Mouse (Mus musculus) liver, adult (tissue): ENCODE data around the gene Gm4303.
"Not testable (repeated sequence)": the region's sequence is repeated elsewhere in the genome, so short reads cannot be mapped to it uniquely, and the experiment has no call there.

Source experiments
- GATA4 ChIP-seq: IDR thresholded peaks from 2 replicates; pipeline ENCODE4 v1.6.1; 2014; ENCODE audit warnings: mild to moderate bottlenecking, low read length; ENCODE audit not compliant: insufficient replicate concordance

Gene Gm4303

DNA sequence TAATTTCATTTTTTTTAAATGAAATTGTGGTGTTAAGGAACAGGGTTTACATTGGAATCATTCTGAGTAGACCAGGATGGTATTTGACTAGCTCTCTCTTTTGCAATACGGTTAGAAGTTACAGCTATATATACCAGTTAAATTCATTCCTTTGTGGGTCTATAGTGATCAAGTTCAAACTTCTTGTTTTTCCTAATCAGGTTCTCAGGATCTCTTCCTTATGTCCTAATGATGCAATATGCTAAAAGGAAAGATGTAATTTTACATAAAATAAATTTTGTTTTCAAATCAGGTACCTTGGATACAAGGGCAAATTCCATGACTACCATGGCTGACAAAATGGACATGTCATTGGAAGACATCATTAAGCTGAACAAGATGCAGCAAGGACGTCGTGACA lies at the start of gene Gm4303:
Gene Gm4303, plus strand, starts transcription at position 301 of the 400 bp plus-strand sequence.
- TF ChIP-seq GATA4 = not testable (repeated sequence)

DNA sequence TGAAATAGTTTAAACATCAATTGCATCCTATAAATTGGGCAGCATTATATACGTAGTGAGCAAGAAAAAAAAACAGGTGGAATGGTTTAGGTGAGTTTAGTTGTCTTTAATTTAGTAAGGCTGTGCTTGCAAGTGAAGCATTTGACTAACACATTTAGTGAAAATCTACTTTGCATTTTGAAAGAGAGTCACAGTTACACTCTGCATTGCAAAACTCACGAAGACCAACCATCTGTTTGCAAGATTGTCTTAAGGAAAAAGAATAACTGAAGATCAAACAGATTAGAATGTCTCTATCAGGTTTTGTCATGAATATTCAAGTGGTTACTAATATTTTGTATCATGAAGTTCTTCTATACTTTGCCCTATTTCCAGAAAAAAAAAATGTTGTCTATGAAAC lies 49.7 kb upstream of the Gm4303 start:
- TF ChIP-seq GATA4 = no peak

DNA sequence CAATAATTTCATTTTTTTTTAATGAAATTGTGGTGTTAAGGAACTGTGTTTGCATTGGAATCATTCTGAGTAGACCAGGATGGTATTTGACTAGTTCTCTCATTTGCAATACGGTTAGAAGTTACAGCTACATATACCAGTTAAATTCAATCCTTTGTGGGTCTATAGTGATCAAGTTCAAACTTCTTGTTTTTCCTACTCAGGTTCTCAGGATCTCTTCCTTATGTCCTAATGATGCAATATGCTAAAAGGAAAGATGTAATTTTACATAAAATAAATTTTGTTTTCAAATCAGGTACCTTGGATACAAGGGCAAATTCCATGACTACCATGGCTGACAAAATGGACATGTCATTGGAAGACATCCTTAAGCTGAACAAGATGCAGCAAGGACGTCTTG lies 10.4 kb upstream of the Gm4303 start, which contains the start of gene Gm4301:
Gene Gm4301, plus strand, starts transcription at position 301 of the 400 bp plus-strand sequence.
- TF ChIP-seq GATA4 = not testable (repeated sequence)

GRCm38 (mm10) chr10:100340536-100340935 lies 5.2 kb upstream of the Gm4303 start, which contains the start of gene Gm4302:
TSS of gene Gm4302 (plus strand) at chr10:100340836.
- not testable (repeated sequence) for TF ChIP-seq GATA4

DNA sequence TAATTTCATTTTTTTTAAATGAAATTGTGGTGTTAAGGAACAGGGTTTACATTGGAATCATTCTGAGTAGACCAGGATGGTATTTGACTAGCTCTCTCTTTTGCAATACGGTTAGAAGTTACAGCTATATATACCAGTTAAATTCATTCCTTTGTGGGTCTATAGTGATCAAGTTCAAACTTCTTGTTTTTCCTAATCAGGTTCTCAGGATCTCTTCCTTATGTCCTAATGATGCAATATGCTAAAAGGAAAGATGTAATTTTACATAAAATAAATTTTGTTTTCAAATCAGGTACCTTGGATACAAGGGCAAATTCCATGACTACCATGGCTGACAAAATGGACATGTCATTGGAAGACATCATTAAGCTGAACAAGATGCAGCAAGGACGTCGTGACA lies 5.0 kb downstream of the Gm4303 start, which contains the start of gene Gm4305:
Gene Gm4305, plus strand, starts transcription at position 301 of the 400 bp plus-strand sequence.
- TF ChIP-seq GATA4 = not testable (repeated sequence)

- TF ChIP-seq GATA4 = not testable (repeated sequence)
Measured at GRCm38 (mm10) chr10:100361038-100361437, 15.3 kb downstream of the Gm4303 start, which contains the start of gene Gm4307. TSS of gene Gm4307 (plus strand) at chr10:100361338.

- not testable (repeated sequence) for TF ChIP-seq GATA4
Measured at GRCm38 (mm10) chr10:100382460-100382859, 36.7 kb downstream of the Gm4303 start, which contains the start of gene Gm4312. TSS of gene Gm4312 (minus strand) at chr10:100382560.
